17 mouse cellular contexts compared by ENCODE assay signal in genomic region chr15:25027865-25028264, GRCm38 (mm10).
A peak's percentile ranks its signal among the peaks of the same experiment; 100 is the strongest.
DNase-seq lines count a peak whose midpoint lies in the region; ATAC-seq and TF ChIP-seq lines count a peak whose summit lies in the region.
"Had no signal": no experiment of that assay in that cellular context is flagged by ENCODE, and none has a peak within 500 bp of the region (broad histone marks: within the 10 kb centered on the region; RNA-seq: fewer than 3 reads in every experiment).

No protein-coding gene starts in this region.

- no peak overlapping the region for H3K4me3 ChIP-seq in hindbrain, embryonic 11.5 days (ENCODE audit: low read depth, low read length)
- H3K4me3 ChIP-seq in hindbrain, postnatal 0 days (ENCODE audit: low read length): no peak overlapping the region
- H3K4me3 ChIP-seq in midbrain, embryonic 15.5 days: no peak overlapping the region
- H3K4me3 ChIP-seq in thymus, adult 2 months (ENCODE audit: control insufficient read depth, insufficient read depth, low read length): no peak overlapping the region
- H3K4me3 ChIP-seq: embryonic facial prominence, embryonic 12.5 days had no signal

- no peaks in the 10 kb centered on the region for H3K9me3 ChIP-seq in hindbrain, embryonic 11.5 days (ENCODE audit: control insufficient read depth, low read length)
- H3K9me3 ChIP-seq in hindbrain, postnatal 0 days (ENCODE audit: low read length): no peaks in the 10 kb centered on the region
- no peaks in the 10 kb centered on the region for H3K9me3 ChIP-seq in midbrain, embryonic 15.5 days
- H3K9me3 ChIP-seq: embryonic facial prominence, embryonic 12.5 days had no signal

- peaks cover 6% of the 10 kb centered on the region for H3K4me1 ChIP-seq in hindbrain, embryonic 11.5 days (replicated peaks; ENCODE audit: control insufficient read depth, insufficient read depth, low read length)
- H3K4me1 ChIP-seq in hindbrain, postnatal 0 days (ENCODE audit: insufficient read depth, low read length): no peaks in the 10 kb centered on the region
- H3K4me1 ChIP-seq in midbrain, embryonic 15.5 days: peaks cover 23% of the 10 kb centered on the region
- no peaks in the 10 kb centered on the region for H3K4me1 ChIP-seq in thymus, adult 2 months (replicated peaks; ENCODE audit: control insufficient read depth, insufficient read depth, low read length)
- H3K4me1 ChIP-seq: embryonic facial prominence, embryonic 12.5 days had no signal

- no peak for ATAC-seq in hindbrain, embryonic 11.5 days (ENCODE audit: low FRiP score)
- no peak for ATAC-seq in hindbrain, postnatal 0 days
- no peak for ATAC-seq in midbrain, embryonic 15.5 days (replicated peaks)
- ATAC-seq: intestine, postnatal 0 days; liver, postnatal 0 days; lung, postnatal 0 days had no signal

- no peak for TF ChIP-seq POLR2A in thymus, adult 2 months (IDR thresholded peaks at IDR 0.05; ENCODE audit: control insufficient read depth, extremely low read depth, insufficient read depth, low read length, poor library complexity)

- no peaks in the 10 kb centered on the region for H3K27me3 ChIP-seq in hindbrain, embryonic 11.5 days (ENCODE audit: control insufficient read depth, insufficient read depth, low read length)
- no peaks in the 10 kb centered on the region for H3K27me3 ChIP-seq in hindbrain, postnatal 0 days (ENCODE audit: insufficient read depth, low read length)
- H3K27me3 ChIP-seq in midbrain, embryonic 15.5 days (replicated peaks): no peaks in the 10 kb centered on the region
- no peaks in the 10 kb centered on the region for H3K27me3 ChIP-seq in thymus, adult 2 months (ENCODE audit: control insufficient read depth, insufficient read depth, low read length)
- H3K27me3 ChIP-seq: embryonic facial prominence, embryonic 12.5 days had no signal

- H3K4me2 ChIP-seq in hindbrain, embryonic 11.5 days (replicated peaks; ENCODE audit: low read depth, low read length): no peak overlapping the region
- H3K4me2 ChIP-seq in hindbrain, postnatal 0 days (ENCODE audit: low read depth, low read length): no peak overlapping the region
- peak overlapping the region; percentile 20; the same call in 1 of the 2 replicates for H3K4me2 ChIP-seq in midbrain, embryonic 15.5 days

- peak; percentile 20 for DNase-seq in hindbrain, embryonic 11.5 days (ENCODE audit: low spot score)
- no peak for DNase-seq in hindbrain, postnatal 0 days (ENCODE audit: low spot score)
- DNase-seq in retina, postnatal 1 day: peak; percentile 17
- DNase-seq in retina, embryonic 14.5 days (ENCODE audit: low spot score): no peak
- DNase-seq in thymus, adult 2 months: no peak
- no peak for DNase-seq in layer of hippocampus, postnatal 25 days (ENCODE audit: extremely low spot score in 1 of 2, low spot score in 1 of 2)
- DNase-seq: cerebellum, adult 18-20 months; gastrocnemius, postnatal 14 days; heart, adult 11 months; kidney, postnatal 25 days; liver, postnatal 0 days; thymus, adult 18-20 months had no signal

- H3K9ac ChIP-seq in hindbrain, embryonic 11.5 days (ENCODE audit: low read depth, low read length): no peak overlapping the region
- no peak overlapping the region for H3K9ac ChIP-seq in hindbrain, postnatal 0 days (replicated peaks; ENCODE audit: low read length)
- H3K9ac ChIP-seq in midbrain, embryonic 15.5 days: no peak overlapping the region
- H3K9ac ChIP-seq: embryonic facial prominence, embryonic 12.5 days; liver, postnatal 0 days had no signal

- TF ChIP-seq CTCF in hindbrain, postnatal 0 days (IDR thresholded peaks at IDR 0.05; ENCODE audit: low read depth): no peak
- no peak for TF ChIP-seq CTCF in thymus, adult 2 months (IDR thresholded peaks at IDR 0.05; ENCODE audit: borderline replicate concordance, control insufficient read depth, extremely low read depth, insufficient read depth, low read length, poor library complexity)

- H3K27ac ChIP-seq in hindbrain, embryonic 11.5 days (ENCODE audit: low read depth, low read length): no peak overlapping the region
- H3K27ac ChIP-seq in hindbrain, postnatal 0 days: no peak overlapping the region
- peak overlapping the region; percentile 62 for H3K27ac ChIP-seq in midbrain, embryonic 15.5 days
- no peak overlapping the region for H3K27ac ChIP-seq in thymus, adult 2 months (ENCODE audit: control insufficient read depth, insufficient read depth, low read length)
- H3K27ac ChIP-seq: embryonic facial prominence, embryonic 12.5 days; macrophage had no signal

- H3K36me3 ChIP-seq in hindbrain, embryonic 11.5 days (ENCODE audit: control insufficient read depth, insufficient read depth, low read length): no peaks in the 10 kb centered on the region
- H3K36me3 ChIP-seq in hindbrain, postnatal 0 days (ENCODE audit: insufficient read depth, low read length): no peaks in the 10 kb centered on the region
- H3K36me3 ChIP-seq in midbrain, embryonic 15.5 days (replicated peaks): no peaks in the 10 kb centered on the region
- H3K36me3 ChIP-seq in thymus, adult 2 months (ENCODE audit: control insufficient read depth, insufficient read depth, low read length): no peaks in the 10 kb centered on the region
- H3K36me3 ChIP-seq: embryonic facial prominence, embryonic 12.5 days had no signal

- WGBS in hindbrain, embryonic 11.5 days: 67% methylated on average over 8 of the region's 8 CpGs
- WGBS in hindbrain, postnatal 0 days: 61% methylated on average over 8 of the region's 8 CpGs
- 42% methylated on average over 8 of the region's 8 CpGs for WGBS in midbrain, embryonic 15.5 days
- WGBS in thymus, adult 2 months: 93% methylated on average over 8 of the region's 8 CpGs

Comparison
In these comparisons a context has a peak if more than half of its experiments do, and no peak if none do; other contexts are left out.
1. DNase-seq: peak in hindbrain, embryonic 11.5 days (single experiment) and retina, postnatal 1 day (single experiment); none in hindbrain, postnatal 0 days (single experiment), retina, embryonic 14.5 days (single experiment), thymus, adult 2 months (single experiment) and layer of hippocampus, postnatal 25 days (0 of 2).